Mouse (Mus musculus) c-Kit-positive CD71-negative TER-119-negative erythroid progenitor cells, embryonic 14.5 days (primary cell): ENCODE results near the gene Cep68.

ENCODE experiments used
- DNase-seq: peaks from one replicate; pipeline ENCODE4 v3.0.0-alpha.2; 2013; ENCODE audit warnings: low read depth

Cep68 gene

GRCm38 (mm10) chr11:20249296-20250110 lies at the start of gene Cep68:
Gene Cep68, minus strand, starts transcription at chr11:20249429.
- DNase-seq = peak; percentile 83

DNA sequence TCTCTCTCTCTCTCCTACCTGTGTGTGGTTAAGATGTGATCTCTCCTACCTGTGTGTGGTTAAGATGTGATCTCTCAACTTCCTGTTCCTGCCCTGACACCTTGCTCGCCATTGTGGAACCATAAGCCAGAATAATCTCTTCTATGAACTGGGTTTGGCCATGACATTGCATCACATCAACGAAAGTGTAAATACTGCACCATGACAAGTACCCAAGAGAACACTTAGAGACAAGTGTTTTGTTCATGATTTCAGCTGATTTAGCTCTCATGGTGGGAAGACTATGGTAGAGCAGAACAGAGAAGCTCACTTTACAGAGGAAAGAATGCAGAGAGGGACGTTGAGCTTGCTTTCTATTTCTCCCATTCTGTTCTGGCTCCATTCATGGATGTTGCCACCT lies 35.2 kb upstream of the Cep68 start:
- no peak for DNase-seq

DNA sequence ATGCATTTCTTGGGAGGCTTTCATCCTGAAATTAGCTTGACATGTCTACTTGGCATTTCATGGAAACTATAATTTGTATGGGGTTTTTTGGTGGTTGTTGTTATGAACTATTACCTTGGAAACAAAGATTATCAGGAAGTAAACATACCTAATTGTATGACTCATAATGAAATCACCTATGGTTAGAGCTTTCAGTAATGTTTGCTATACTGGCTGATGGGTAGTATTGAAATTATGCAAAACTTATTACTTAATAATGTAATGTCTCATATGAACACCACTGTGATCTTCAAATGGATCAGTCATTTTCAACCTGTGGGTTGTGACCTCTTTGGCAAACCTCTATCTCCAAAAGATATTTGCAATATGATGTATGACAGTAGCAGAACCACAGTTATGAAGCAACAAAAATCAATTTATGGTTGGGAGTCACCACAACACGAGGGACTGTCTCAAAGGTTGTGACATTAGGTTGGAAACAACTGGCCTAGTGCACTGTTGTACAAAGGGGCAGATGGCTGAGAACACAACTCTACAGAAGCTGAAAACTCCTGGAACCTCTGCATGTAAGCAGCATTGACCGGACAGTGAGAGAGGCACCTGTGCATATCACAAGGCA lies 33.5 kb upstream of the Cep68 start:
- DNase-seq = no peak

GRCm38 (mm10) chr11:20280982-20281381 lies 31.8 kb upstream of the Cep68 start:
- no peak for DNase-seq

DNA sequence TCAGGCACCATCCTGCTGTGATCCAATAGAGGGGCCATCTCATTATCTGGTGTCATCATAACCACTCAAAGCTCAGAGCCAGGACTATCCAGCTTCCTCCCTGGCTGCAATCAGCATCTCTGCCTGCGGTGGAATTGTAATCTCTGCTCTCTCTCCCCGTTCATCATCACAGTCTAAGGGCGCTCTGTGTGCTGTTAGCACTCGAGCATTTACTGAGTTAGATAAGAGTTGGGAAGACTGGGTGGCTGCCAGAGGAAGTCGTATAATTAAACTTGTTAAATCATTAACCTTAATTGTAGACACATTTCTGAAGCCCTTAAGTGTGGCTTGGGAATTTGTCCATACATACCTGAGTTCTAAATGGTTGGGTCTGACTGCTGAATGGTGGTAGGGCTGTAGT lies 29.5 kb upstream of the Cep68 start:
- DNase-seq = no peak

DNA sequence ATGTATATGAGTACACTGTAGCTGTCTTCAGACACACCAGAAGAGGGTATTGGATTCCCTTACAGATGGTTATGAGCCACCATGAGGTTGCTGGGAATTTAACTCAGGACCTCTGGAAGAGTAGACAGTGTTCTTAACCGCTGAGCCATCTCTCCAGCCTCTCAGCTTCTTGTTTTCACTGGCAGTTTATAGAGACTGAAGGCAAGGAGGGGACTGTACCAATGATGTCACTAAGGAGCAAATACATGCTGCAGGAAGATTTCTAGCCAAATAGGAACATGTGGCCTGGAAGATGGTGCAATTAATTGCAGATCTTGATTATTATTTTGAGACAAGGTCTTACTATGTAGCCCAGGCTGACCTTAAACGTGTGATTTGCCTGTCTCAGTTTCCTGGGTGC lies 27.9 kb upstream of the Cep68 start:
- no peak for DNase-seq

- DNase-seq = no peak
These were observed 26.7 kb upstream of the Cep68 start for GRCm38 (mm10) chr11:20275974-20276373.

- no peak for DNase-seq
These were observed 20.7 kb upstream of the Cep68 start for GRCm38 (mm10) chr11:20269885-20270284.

DNA sequence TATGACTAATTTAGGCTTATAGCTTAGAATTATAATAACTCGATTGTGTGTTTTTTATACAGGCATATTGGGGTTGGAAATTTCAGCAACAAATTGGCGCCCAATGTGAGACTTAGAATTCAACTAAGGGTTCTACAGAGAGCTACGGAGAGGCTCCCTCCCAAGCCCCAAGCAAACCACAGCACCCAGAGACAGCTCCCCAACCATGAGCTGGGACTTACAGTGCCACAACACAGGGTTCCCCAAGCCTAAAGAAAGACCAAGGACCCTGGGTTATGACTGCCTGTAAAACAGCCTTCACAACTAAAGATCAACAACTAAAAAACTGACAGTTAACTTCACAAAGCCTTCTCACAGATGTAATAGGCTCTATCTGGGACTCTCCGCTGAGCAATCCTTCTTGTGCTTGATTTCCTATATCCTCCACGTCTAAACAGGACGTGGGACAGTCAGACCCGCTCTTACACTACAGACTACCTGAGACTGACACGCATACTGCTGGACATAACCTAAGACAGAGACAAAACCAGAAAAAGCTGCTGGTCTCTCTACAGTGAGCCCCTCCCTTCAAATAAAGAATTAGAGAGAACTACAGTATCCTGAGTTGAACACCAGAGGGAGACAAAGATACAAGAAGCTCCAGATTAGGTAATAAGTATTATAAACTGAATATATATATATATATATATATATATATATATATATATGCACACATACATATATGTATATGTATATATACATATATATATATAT lies 13.6 kb upstream of the Cep68 start:
- no peak for DNase-seq

DNA sequence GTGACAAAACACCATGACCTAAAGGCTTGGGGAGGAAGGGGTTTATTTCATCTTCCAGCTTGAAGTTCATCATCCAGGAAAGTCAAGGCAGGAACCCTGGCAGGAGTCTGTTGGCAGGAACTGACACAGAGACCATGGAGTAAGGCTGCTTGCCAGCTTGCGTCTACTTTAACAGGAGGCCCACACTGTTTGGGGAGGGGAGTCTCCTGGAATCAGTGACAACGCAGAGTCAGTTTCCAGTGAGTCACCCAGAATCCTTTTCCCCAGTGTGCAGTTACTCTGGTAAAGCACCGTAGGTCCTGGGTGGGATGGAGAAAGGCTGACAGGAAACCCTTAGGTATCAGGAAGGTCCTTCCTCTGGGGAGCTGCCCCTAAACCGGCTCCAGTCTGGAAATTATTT lies 5.6 kb upstream of the Cep68 start:
- no peak for DNase-seq

GRCm38 (mm10) chr11:20253088-20253487 lies 3.9 kb upstream of the Cep68 start:
- DNase-seq = no peak

DNA sequence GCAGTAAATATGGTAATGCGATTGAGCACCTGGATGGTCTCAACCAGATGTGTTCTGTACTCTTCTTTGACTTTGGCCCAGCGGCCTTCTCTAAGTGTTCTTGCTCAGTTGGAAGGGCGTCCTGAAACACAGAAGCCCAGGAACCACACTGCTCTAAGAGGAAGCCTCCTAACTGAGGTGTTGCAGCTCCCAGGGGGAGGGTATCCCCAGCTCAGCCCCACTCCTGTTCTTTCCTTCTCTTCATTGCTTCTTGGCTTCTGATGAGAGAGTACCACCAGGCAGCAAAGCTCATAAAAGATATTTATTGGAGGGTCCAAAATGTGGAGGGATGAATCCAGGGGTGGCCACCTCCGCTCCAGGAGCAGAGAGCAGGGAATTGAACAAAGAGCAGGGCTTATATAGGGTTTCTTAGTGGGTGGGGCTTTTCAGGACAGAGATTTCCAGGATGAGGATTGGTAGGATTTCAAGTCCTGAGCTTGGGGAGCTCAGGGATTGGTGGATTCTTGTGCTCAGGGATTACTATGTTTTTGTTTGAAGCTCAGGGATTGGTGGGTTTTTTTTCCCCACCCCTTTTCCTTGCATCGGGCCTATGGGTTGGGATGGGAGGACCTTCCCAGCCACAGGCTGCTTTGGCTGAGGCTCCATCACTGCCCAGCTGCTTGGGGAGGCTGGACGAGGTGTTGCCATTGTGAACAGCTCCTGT lies 1.4 kb upstream of the Cep68 start:
- no peak for DNase-seq

DNA sequence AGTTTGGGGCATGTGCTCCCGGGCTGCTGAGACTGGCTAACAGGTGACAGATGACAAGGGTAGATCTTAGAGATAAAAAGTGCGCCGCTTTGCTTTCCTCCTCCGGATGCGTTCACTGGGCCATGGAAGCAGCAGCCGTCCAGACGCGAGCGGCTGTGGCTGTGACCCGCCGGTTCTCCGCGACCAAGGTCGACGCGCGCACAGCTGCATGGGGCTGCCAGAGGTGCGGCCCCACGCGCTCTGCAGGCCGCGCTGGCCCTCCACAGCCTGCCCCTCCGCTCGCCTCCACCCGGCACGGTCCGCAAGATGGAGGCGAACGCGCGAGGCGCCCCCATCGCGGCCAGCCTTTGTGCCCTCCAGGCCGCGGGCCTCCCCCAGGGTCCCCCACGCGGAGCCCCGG lies 389 bp downstream of the Cep68 start:
- no peak for DNase-seq

DNA sequence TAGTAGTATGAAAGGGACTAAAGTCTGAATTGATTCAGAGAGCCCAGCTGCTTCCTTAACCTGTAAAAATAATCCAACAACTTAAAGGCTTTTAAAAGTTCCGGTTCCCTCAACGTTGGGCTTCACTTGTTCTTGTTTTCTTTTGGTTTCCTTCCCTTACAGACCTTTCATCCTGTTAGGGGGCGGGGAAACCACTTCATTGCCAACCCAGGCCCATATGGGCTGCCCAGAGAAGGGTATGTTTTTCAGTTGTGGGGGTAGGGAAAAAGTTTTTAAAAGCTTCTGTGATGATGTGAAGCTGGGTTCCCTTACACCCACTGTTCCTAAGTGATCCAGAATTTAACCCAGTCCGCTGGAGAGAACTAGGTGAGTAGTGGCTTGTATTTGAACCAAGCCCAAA lies 952 bp downstream of the Cep68 start:
- no peak for DNase-seq

- no peak for DNase-seq
These were observed 1.9 kb downstream of the Cep68 start for GRCm38 (mm10) chr11:20247146-20247855.

DNA sequence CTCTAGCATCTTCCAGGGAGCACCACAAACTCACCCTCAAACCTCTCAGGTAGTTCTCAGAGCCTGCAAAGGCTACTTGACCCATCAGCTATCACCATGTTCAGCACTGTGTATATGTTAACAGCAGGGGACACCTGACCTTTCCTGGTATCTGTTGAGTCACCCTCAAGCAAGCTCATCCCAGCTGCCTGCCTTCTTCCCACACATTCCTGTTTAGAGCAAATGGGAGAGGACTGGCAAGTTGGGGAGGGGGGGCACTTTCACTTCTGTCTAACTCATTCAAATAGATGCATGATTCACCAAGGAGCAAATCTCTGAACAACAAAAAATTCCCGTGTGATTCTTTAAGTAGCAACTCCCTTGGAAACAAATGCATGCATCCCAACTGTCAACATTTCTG lies 2.6 kb downstream of the Cep68 start:
- DNase-seq = no peak

- no peak for DNase-seq
These were observed 3.9 kb downstream of the Cep68 start for GRCm38 (mm10) chr11:20245316-20245715.

DNA sequence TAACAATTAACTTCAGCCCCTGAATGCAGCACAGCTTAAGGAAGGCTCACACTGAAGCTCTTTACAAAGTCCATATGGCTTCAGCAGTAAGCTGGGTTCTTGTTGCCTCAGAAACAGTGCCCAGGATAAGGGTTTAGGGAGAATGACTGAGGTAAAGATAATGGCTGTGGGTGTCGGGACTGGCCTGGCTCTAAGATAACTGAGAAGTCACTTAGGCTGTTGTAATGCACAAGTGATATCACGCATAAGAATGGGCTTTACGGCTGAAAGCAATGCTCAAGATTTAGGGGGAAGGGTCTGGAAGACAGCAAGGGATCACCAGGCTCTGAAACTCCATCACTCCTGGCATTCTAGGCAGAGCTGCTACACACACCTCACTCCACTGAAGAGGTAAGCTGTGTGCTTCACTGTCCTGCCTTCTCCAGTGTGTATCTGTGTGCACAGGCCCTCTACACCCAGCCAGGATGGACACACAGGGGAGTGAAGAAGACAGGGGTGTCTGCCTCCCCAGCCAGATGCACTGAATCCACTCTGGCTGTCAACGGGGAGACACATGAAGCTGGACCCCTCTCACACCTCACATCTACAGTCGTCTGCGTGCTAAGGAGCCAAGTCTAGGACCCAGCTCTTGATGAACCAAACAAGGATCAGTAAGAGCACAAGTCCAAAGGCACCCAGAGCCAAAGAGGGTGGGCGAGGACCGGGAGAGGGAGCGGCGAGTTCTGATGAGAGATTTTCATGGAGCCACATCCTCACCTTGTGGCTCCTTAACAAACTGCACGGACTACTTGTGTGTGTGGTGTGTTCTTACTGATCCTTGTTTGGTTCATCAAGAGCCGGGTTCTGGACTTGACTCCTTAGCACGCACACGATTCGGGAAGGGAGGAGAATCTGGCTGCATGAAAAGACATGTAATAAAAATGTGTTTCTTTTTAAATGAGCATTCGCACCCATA lies 4.6 kb downstream of the Cep68 start:
- no peak for DNase-seq

DNA sequence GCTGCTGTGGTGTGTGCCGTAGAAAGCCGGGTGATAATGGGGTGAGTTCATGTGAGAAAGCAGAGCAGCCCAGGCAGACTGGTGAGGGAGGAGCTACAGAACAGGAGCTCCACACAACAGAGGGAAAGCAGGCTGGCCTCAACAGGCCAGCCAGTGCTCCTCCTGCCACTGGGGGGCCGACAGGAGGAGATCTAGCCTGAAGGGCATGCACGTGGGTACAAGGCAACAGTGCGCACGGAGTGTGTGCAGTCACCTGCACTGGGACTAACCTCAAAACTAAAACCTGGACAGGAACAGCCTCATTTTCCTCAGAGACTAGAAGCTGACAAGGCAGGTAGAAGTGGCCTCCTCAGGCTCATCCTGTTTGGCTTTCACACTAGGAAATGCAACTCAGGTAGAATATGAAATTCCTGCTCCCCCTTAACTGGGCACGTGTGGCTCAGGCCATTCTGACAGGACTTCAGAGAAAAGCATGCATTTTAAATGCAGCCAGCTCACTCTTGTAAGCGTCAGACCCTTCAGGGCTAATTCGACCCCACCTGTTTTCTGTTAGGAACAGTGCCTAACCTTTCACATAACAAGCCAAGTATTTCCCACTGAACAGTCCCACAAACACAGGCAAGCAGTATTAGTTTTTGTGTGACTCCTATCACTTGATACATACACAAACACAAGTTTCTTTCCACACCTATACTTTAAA lies 5.9 kb downstream of the Cep68 start:
- DNase-seq = no peak
